Mouse (Mus musculus) adrenal gland (tissue): ENCODE results near the gene Zfp563.

Source experiments
- intact Hi-C: fragments of 180-260 bp; cut with DNase I; formaldehyde crosslinking; loops from one replicate; pipeline ENCODE4 v1.15.1; 2025
- long read RNA-seq, 2 experiments: library from polyadenylated mRNA; unstranded; transcript quantifications; one replicate each; pipeline ENCODE4 v2.0.0; 2020; ENCODE audit warnings: borderline replicate concordance in 1 of 2; ENCODE audit not compliant: insufficient replicate concordance in 1 of 2

Gene Zfp563
- long read RNA-seq, experiment 1, full-length matches to known transcripts, result 5 of 8 reads
- long read RNA-seq, experiment 1, partial matches to known transcripts, result 0 of 8 reads
- long read RNA-seq, experiment 1, other reads (novel, unspliced or antisense), result 3 of 8 reads
- long read RNA-seq, experiment 2, full-length matches to known transcripts, result 5 of 7 reads
- long read RNA-seq, experiment 2, partial matches to known transcripts, result 0 of 7 reads
- long read RNA-seq, experiment 2, other reads (novel, unspliced or antisense), result 2 of 7 reads

DNA sequence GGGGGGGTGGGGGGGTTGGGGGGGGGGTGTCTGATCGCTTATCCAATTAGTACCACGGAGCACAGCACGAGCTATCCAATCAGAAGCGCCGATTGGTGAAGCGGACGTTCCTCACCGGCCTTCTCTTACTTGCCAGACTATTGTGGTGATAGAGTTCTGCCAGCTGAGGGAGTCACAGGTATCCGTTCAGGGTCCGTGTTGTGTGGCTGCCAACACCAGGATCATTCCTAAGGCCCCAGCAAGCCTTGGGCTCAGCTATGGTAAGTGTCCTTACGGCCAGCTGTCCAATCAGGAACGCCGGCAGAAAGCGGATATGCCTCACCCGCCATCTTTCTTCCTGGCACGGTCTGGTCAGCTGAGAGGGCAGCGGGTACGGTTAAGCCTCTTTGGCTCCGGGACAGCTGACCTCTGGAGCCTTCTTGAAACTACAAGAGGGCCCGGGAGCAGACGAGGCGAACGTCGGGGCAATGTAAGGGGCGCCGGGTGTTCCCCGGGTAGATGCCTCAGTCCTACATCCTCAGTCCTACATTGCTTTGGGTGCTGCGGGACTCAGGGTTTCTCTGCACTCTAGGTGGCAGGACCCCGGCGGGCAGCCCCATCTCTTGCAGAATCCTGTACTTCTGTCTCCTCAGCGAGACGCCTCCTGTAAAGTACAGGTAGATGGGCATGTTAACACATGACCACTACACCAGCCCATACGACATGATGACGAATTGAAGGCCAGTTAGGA, at the start of gene Zfp563:
Gene Zfp563 (plus strand): TSS at position 91 of the 730 bp plus-strand sequence.
- intact Hi-C loops, result no loop called here

DNA sequence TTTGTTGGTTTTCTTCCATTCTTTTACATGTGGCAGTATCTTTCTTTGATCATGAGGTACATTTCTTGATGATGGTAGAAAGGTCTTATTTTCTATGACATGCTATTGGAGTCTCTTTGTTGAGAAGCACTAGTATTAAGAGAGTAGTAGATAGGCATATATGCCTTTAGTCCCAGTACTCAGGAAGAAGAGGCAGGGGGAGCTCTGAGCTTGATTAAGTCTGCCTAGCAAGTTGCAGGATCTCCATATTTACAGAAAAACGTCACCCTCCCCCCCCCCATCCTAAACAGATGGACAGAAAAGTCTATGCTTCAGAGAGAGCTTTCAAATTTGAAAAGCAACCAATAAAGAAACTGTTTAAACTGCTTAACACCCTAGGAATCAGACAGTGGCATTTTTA, 30.3 kb upstream of the Zfp563 start:
- intact Hi-C loops, result no loop called here

DNA sequence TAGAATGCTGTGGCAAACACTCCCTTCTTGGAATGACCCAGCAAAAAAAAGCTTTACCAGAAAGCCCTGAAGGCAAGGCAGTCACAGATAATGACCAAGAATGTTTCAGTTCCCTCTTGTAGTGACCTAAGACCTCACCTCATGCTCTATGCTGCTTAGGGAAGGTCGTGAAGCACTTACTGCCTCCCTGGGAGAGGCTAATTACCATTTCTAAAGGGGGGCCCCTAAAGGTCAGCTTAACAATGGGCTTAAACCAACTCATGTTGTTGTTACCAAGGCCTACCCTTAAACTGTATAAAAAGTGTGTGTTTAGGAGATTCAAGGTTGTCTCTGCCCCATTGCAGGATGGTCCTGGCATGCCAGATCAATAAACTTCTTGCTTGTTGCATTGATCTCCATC, 26.1 kb upstream of the Zfp563 start:
- intact Hi-C loops, result no loop called here

DNA sequence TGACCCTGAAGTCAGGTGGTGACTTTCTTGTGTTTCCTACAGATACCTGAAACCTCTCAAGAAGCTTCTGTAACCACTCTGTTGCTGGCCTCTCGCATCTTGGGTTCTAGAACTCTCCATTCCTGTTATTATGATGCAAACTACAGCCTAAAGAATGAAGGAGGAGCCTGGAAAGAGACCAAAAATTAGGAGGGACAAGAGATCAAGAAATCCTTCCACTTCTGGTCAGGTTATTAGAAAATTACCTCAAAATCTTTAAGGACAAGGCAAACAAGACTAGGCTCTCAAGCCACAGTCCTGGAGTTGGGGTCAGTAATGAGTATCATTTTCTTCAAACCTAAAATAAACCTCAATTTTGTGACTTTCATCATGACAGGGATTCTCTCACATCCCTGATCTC, 21.2 kb upstream of the Zfp563 start, which contains the start of gene 4921501E09Rik:
Gene 4921501E09Rik (minus strand): TSS at position 101 of the 400 bp plus-strand sequence.
- intact Hi-C loops, result no loop called here

- intact Hi-C loops, result no loop called here
Measured at GRCm38 (mm10) chr17:33091630-33092029, 2.5 kb downstream of the Zfp563 start.

GRCm38 (mm10) chr17:33092391-33093193, 3.5 kb downstream of the Zfp563 start:
- intact Hi-C loops, result no loop called here

DNA sequence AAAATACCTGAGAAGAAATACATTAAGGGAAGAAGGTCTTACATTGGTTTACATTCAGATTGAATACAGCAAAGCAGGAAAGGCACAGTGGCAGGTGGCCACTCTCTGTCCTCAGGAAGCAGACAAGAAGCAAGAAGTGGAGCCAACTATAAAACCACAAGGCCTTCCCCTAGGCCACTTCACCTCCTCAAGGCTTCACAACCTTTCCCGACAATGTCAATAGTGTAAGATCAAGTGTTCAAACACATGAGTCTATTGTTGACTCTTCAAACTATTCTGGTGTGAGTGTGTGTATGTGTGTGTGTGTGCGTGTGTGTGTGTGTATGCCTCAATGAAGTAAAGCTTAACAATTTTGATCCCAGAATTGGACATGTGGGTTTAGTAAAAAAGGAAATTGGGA, 8.3 kb downstream of the Zfp563 start:
- intact Hi-C loops, result no loop called here

DNA sequence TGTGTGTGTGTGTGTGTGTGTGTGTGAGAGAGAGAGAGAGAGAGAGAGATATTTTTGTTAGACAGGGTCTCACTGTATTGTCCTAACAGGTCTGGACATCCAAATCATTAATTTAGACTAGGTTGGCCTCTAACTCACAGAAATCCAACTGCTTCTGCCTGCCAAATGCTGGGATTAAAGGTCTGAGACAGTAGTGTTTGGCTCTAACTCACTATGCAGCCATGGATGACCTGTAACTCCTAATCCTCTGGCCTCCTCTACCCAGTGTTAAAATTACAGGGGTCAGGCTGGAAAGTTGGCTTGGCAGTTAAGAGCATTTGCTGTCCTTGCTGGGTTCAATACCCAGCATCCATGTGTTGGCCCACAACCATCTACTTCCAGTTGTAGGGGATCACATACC, 35.4 kb downstream of the Zfp563 start:
- intact Hi-C loops, result no loop called here

- intact Hi-C loops, result no loop called here
Measured at GRCm38 (mm10) chr17:33126257-33126656, 37.1 kb downstream of the Zfp563 start.

DNA sequence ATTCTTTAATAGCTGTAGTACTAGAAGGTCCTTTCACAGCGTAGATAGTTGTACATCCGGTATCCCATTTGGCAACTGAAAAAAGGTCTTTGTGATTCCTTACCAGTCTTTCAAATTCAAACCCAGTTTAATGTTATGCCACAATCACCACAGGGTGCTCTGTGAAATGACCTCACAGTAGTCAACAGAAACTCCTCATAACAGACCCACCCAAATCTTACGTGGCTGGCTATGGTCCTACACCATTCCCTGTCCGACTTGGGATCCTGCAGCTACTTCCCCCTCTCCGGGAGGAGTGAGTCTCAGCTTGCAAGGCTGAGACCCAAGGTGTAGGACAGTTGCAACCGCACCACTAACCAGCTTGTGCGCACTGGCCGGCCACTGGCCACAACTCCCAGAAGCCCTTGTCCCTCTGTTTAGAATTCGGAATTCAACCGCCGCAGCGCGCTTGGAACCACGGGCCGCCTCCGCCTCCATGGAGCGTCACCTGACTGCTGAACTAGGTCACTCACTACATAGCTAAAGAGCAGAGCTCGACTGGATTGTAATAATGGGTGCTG, 50.2 kb downstream of the Zfp563 start, which contains the start of gene Morc2b:
Gene Morc2b (minus strand): TSS at position 423 of the 560 bp plus-strand sequence.
- intact Hi-C loops, result no loop called here
